Mouse (Mus musculus) spleen, adult 2 months (tissue): Measurements from ENCODE around the gene Rragd. TPM values are rescaled to one million over a fixed set of nuclear protein-coding genes. Genes with fewer than 3 reads are reported as not detected.

Experiments used
- DNase-seq, 2 experiments: peaks; one replicate each; pipeline versions ENCODE4 v3.0.0 to v3.0.0-alpha.2; 2012 to 2021; ENCODE audit warnings: low spot score in 2 of 2, low read depth in 1 of 2
- H3K27ac ChIP-seq: fragments of 200-500 bp; 2 replicates; pipeline ENCODE4 v1.5.1; 2012; ENCODE audit warnings: low read length, inconsistent platforms; ENCODE audit not compliant: insufficient read depth
- H3K27me3 ChIP-seq: fragments of 200-500 bp; 2 replicates; pipeline ENCODE4 v1.6.1; 2012; ENCODE audit warnings: mild to moderate bottlenecking, moderate library complexity, low read length, inconsistent platforms; ENCODE audit not compliant: control insufficient read depth, insufficient read depth
- H3K36me3 ChIP-seq: fragments of 200-500 bp; 2 replicates; pipeline ENCODE4 v1.6.1; 2012; ENCODE audit warnings: mild to moderate bottlenecking, low read length, inconsistent platforms; ENCODE audit not compliant: control insufficient read depth, insufficient read depth
- H3K4me1 ChIP-seq: fragments of 200-500 bp; 2 replicates; pipeline ENCODE4 v1.6.1; 2011; ENCODE audit warnings: inconsistent platforms; ENCODE audit not compliant: control insufficient read depth, insufficient read depth, insufficient read length
- H3K4me3 ChIP-seq: fragments of 200-500 bp; 2 replicates; pipeline ENCODE4 v1.5.1; 2011; ENCODE audit warnings: mild to moderate bottlenecking, inconsistent platforms; ENCODE audit not compliant: insufficient read depth, insufficient read length; ENCODE audit errors: extremely low read depth
- CTCF ChIP-seq: fragments of 200-500 bp; IDR thresholded peaks from 2 replicates; pipeline ENCODE4 v1.5.1; 2011; ENCODE audit warnings: mild to moderate bottlenecking, inconsistent platforms; ENCODE audit not compliant: insufficient read depth, insufficient read length, insufficient replicate concordance; ENCODE audit errors: extremely low read depth
- POLR2A ChIP-seq: fragments of 200-500 bp; IDR thresholded peaks from 2 replicates; pipeline ENCODE4 v1.6.1; 2011; ENCODE audit warnings: low read depth, low read length, inconsistent platforms
- WGBS: fragments of 180-500 bp; shearing (Covaris S2); methylation state at CpG from one replicate; pipeline ENCODE4 v1.1.7; 2018; 5-methylcytosine and 5-hydroxymethylcytosine counted together
- polyA plus RNA-seq: library from polyadenylated mRNA; depleted of rRNA; stranded (reverse); fragments of >200 nt; gene quantifications from 2 replicates; pipeline ENCODE4 v1.2.3, GENCODE M21; 2012

Rragd gene
- polyA plus RNA-seq, 1 experiment: 1.3 TPM

DNA sequence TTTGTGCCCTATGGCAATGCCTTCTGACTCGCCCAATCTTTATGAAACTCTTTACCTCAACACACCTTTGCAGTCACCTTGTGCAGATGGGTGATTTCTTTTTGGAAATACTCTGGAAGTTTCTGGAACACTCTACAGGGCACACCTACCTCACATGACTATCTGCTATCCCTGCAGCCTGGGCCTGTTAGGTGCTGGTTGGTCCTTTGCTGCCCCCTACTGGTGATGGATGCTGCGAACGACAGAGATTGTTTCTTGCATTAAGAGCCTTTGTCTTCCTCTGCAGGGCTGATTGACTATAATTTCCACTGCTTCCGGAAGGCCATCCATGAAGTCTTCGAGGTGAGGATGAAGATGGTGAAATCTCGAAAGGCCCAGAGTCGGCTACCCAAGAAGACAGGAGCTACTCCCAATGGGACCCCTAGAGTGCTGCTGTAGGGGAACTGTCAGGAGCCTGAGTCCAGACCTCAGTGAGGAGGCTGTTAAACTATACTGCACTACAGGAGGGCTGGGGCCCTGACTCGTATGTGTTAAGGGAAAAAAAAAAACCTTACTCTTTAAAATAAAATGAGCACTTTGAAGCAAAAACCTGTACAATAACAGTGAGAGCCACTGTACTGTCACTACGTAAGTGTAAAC is 35.6 kb downstream of the Rragd start:
- WGBS: 34% methylated on average over 9 of the region's 9 CpGs

DNA sequence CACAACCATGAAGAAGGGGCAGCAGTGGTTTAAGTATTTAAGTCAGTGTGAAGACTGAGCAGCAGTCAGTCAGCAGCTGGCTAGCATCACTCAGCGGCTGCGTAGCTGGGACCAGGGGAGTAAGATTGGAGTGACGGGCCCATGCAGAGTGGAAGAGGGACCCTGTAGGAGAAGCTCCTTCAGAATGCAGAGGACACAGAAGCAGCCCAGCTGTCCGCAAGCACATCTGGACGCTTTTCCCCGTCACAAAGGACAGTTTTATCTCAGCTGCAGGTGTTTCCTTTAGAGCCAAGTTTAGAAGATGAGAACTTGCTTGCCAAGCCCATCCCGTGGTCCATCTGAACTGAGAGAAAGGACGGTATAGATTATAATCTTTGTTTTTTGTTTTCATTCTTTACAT is 41.6 kb downstream of the Rragd start:
- 32% methylated on average over 8 of the region's 8 CpGs for WGBS
- no peak overlapping the region for H3K4me3 ChIP-seq
- DNase-seq: no peak
- no peak for TF ChIP-seq POLR2A
- TF ChIP-seq CTCF: no peak
- peaks cover 4% of the 10 kb centered on the region for H3K36me3 ChIP-seq
- peaks cover 5% of the 10 kb centered on the region; the same call in 1 of the 2 replicates for H3K4me1 ChIP-seq
- H3K27ac ChIP-seq: no peak overlapping the region
- H3K27me3 ChIP-seq: no peaks in the 10 kb centered on the region

More for the DNA sequence above, 35.6 kb downstream of the Rragd start:
- H3K36me3 ChIP-seq: no peaks in the 10 kb centered on the region
- TF ChIP-seq CTCF: peak; percentile 91; the same call in 1 of the 2 replicates
- TF ChIP-seq POLR2A: no peak
- H3K27me3 ChIP-seq: no peaks in the 10 kb centered on the region
- no peak overlapping the region for H3K4me3 ChIP-seq
- no peak overlapping the region for H3K27ac ChIP-seq
- DNase-seq: peak; percentile 60 to 81
- no peaks in the 10 kb centered on the region for H3K4me1 ChIP-seq

DNA sequence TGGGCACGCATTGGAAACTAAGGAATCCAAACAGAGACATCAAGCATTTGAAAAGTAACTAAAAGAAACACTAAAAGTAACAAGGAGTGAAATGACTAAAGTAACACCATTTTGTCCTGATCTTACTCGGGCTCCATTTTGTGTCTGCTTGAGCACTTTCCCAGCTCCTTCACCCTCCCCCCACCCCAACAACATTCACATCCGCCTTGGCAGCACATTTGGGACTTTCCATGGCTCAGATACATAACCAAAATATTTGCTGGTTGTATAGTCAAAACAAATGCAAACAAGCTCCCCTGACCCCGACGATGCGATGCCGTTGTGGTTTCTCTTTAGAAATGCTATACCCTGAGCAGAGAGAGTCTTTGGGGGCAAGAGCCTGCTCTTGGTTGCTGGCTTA is 46.3 kb downstream of the Rragd start:
- WGBS: 89% methylated on average over 7 of the region's 7 CpGs
- TF ChIP-seq CTCF: no peak
- no peak for TF ChIP-seq POLR2A
- H3K36me3 ChIP-seq: peaks cover 4% of the 10 kb centered on the region
- DNase-seq: no peak
- H3K27me3 ChIP-seq: no peaks in the 10 kb centered on the region; the same call in 1 of the 2 replicates
- no peak overlapping the region for H3K27ac ChIP-seq
- peaks cover 10% of the 10 kb centered on the region for H3K4me1 ChIP-seq
- H3K4me3 ChIP-seq: no peak overlapping the region

DNA sequence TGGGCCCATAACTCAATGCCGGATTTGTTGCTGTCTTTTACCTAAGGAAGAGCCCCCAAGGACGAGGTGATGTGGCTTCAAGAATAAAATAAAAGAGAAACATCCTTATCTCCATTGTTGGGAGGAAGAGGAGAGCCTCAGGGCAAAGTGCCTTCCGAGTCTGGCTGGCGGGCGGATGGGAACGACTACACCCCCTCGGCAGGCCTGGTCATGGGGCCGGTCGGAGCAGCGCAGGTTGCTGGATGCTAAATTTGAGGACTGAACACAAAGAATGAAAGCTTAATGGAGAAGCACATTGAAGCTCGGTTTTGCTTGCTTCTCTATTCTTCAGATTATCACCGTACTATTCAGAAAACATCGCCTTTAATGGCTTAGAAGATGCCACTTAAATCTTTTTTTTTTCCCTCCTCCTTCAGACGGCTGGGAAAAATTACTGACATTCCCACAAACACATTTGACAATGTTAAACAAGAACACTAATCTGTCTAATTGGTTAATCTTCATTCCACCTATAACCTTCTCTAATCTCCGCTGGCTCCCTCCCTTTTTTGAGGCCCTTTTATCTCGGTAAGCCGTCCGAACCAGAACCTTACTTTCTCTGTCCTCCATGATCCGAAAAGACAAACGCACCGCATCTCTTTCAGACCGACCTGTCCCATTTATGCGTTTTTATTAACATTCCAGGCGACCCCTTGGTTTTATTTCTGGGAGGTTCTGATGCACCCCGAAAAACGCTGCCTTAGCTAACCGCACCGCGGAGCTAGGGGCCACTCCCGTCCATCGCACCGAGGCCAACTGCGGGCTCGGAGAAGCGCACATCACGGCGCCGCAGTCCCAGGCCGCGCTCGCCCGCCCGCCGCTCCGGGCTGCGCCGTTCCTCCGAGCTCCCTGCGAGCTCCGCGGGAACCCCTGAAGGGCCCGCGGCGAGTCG is 47.7 kb downstream of the Rragd start:
- no peak for TF ChIP-seq POLR2A
- TF ChIP-seq CTCF: no peak
- H3K4me3 ChIP-seq: peak overlapping the region; percentile 75
- H3K27me3 ChIP-seq: no peaks in the 10 kb centered on the region; the same call in 1 of the 2 replicates
- peak overlapping the region; percentile 92 for H3K27ac ChIP-seq
- H3K36me3 ChIP-seq: peaks cover 4% of the 10 kb centered on the region
- peaks cover 8% of the 10 kb centered on the region for H3K4me1 ChIP-seq
- no peak for DNase-seq
- WGBS: 13% methylated on average over 55 of the region's 55 CpGs

DNA sequence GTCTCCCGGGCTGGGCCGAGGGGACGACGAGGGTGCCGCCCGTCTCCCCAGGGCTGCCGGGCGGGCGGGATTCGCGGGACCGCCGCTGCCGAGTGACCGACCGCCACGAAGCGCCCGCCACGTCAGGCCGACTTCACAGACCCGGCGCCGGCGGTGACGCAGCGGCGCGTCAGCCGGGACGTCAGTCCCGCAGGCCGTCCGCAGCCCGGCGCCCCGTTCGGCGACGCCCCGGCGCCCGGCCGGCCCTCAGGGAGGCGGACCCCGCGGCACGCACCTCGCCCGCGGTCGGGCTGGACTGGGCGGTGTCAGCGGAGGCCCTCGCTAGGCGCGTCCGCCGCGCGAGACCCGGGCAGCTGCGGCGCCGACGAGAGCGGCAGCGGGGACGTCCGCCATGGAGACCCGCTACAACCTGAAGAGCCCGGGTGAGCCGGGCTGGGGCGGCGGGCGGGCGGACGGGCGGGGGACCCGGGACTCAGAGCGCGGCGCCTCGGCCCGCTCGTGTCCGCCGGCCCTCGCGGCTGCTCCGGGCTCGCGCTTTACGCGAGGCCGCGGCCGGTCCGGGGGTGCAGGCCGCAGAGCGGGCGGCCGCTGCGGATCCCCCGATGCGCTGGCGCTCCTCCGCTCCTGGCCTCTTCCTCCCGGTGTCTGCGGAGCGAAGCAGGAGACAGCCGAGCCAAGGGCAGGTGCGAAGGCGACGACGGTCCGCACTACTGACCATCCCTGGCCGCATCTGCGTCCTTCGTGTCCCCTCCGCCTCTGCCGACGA is 48.5 kb downstream of the Rragd start, which contains the start of gene Ube2j1:
Ube2j1 (plus strand) TSS at position 222 of the 766 bp plus-strand sequence.
- peak within 1 kb of the TSS; percentile 75 for H3K4me3 ChIP-seq
- H3K36me3 ChIP-seq: peaks cover 4% of the 10 kb centered on the region
- no peaks in the 10 kb centered on the region; the same call in 1 of the 2 replicates for H3K27me3 ChIP-seq
- peak; percentile 62 to 79 for DNase-seq
- H3K27ac ChIP-seq: peak within 1 kb of the TSS; percentile 92
- H3K4me1 ChIP-seq: peaks cover 8% of the 10 kb centered on the region
- under 1% methylated on average over 104 of the region's 123 CpGs for WGBS
- peak; percentile 53 for TF ChIP-seq POLR2A
- TF ChIP-seq CTCF: no peak

DNA sequence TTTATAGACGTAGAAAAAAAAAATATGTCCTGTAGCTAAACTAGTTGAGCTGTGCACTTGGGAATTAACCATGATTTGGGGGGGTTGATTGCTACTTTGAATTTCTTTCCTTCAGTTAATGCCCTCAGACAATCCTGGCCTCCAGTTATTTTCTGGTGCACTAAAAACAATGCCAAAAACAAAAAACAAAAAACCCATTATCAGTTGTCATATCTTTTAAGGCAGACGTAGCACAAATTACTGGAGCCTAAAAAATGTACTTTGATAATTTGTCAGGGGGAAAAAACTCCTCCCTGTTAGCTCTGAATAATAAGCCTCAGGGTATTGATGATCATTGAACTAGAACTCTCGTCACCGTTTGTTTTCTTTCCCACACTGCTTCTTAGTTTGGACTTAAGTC is 49.2 kb downstream of the Rragd start:
- Histone ChIP-seq H3K4me3 (peak overlapping the region; percentile 75), H3K36me3 (peaks cover 4% of the 10 kb centered on the region), H3K27me3 (no peaks in the 10 kb centered on the region; the same call in 1 of the 2 replicates), H3K27ac (no peak overlapping the region), H3K4me1 (peaks cover 8% of the 10 kb centered on the region)
- TF ChIP-seq POLR2A: no peak
- TF ChIP-seq CTCF: no peak
- no peak for DNase-seq
- 22% methylated on average over 4 of the region's 4 CpGs for WGBS
